Mouse (Mus musculus) cortical plate, adult 2 months (tissue): ENCODE results near the gene Rsph9.

Experiments
- CTCF ChIP-seq: fragments of 200-500 bp; IDR thresholded peaks from 2 replicates; pipeline ENCODE4 v1.5.1; 2011; ENCODE audit warnings: mild to moderate bottlenecking, control low read depth, low read length; ENCODE audit not compliant: insufficient read depth; ENCODE audit errors: extremely low read depth
- POLR2A ChIP-seq: fragments of 200-500 bp; IDR thresholded peaks from 2 replicates; pipeline ENCODE4 v1.6.1; 2011; ENCODE audit warnings: mild to moderate bottlenecking, low read length, control low read depth; ENCODE audit not compliant: insufficient read depth; ENCODE audit errors: extremely low read depth

DNA sequence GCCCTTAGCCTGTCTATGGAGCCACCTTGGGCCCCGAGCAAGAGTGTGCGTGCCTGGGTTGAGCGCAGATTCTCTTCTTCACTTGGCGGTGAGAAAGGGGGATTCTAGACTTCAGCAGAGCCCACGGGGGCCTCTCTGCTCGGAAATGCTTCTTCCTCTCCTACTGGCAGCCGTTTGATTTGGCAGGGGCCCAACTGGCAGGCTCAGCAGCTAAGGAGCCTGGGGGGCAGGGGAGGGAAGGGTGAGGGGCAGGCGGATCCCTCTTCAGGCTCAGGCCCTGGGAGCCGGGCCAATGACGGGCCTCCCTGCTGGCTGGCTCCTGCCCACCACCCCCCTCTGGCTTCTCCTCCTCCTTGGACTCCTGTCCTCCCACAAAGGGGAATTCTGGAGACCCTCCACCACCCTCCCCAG lies 59.9 kb downstream of the Rsph9 start:
- TF ChIP-seq CTCF, result no peak
- TF ChIP-seq POLR2A, result no peak
